Mouse (Mus musculus) liver, postnatal 0 days (tissue): ENCODE results near the gene Ms4a13.
"Not testable (repeated sequence)": the region's sequence is repeated elsewhere in the genome, so short reads cannot be mapped to it uniquely, and the experiment has no call there.

Experiments used
- CTCF ChIP-seq: sonication (generic); IDR thresholded peaks from 2 replicates; pipeline ENCODE4 v1.5.1; 2016; ENCODE audit warnings: antibody characterized with exemption, low read depth
- EP300 ChIP-seq: IDR thresholded peaks from 2 replicates; pipeline ENCODE4 v1.6.1; 2016; ENCODE audit warnings: antibody characterized with exemption, low read depth, mild to moderate bottlenecking

DNA sequence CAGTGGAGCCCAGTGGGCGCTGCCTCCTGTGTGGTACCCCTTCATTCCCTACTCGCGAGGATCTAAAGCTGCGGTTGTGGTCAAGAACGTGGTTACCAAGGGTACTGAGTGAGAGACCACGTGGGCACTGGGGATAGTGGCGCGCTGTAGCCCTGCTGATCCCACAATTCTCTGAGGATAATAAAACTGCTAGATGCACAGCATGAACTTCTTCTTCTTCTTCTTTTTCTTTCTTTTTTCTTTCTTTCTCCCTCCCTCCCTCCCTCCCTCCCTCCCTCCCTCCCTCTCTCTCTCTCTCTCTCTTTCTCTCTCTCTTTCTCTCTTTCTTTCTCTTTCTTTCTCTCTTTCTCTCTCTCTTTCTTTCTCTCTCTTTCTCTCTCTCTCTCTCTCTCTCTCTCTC lies 65.8 kb downstream of the Ms4a13 start, which contains the start of gene 1700017D01Rik:
- TF ChIP-seq CTCF, EP300: not testable (repeated sequence)
